Mouse (Mus musculus) erythroid progenitor cell, adult 5-6 weeks (primary cell): ENCODE measurements around the gene Mreg. TPM values are rescaled to one million over a fixed set of nuclear protein-coding genes. Genes with fewer than 3 reads are reported as not detected.

Source experiments
- ATAC-seq: replicated peaks from 2 replicates; pipeline ENCODE4 v1.8.0; 2016; ENCODE audit warnings: moderate number of reproducible peaks, mild to moderate bottlenecking, moderate TSS enrichment, inconsistent platforms; ENCODE audit not compliant: poor library complexity, low FRiP score, severe bottlenecking
- total RNA-seq, 2 experiments: library from RNA; stranded (forward) in 1 of 2; stranded (reverse) in 1 of 2; fragments of 150-400 nt in 1 of 2; fragments of 186-747, 209-891 nt in 1 of 2; gene quantifications; 2 replicates each; pipeline versions ENCODE4 v1.2.3 to v1.2.4; 2015 to 2017; ENCODE audit warnings: low replicate concordance in 2 of 2

The Mreg gene
- total RNA-seq, 2 experiments from 2014 or later, result not detected

- no peak for ATAC-seq
Observed at GRCm38 (mm10) chr1:72145041-72145440, 67.1 kb downstream of the Mreg start.

GRCm38 (mm10) chr1:72144426-72144825 lies 67.7 kb downstream of the Mreg start:
- ATAC-seq, result no peak

GRCm38 (mm10) chr1:72141893-72142480 lies 70.1 kb downstream of the Mreg start:
- no peak for ATAC-seq

- no peak for ATAC-seq
Observed at GRCm38 (mm10) chr1:72136101-72136500, 76.0 kb downstream of the Mreg start.

- no peak for ATAC-seq
Observed at GRCm38 (mm10) chr1:72134534-72134933, 77.6 kb downstream of the Mreg start.

- no peak for ATAC-seq
Observed at GRCm38 (mm10) chr1:72123434-72124297, 88.4 kb downstream of the Mreg start.

- ATAC-seq, result no peak
Observed at GRCm38 (mm10) chr1:72121608-72122185, 90.4 kb downstream of the Mreg start.

GRCm38 (mm10) chr1:72119981-72120380 lies 92.1 kb downstream of the Mreg start:
- ATAC-seq, result no peak

GRCm38 (mm10) chr1:72114206-72114605 lies 97.9 kb downstream of the Mreg start:
- ATAC-seq, result no peak

Other genes starting within 250 kb of the Mreg start
- 1.7 TPM in 1 of 2 replicates, not detected in the other for gene Pecr, start 72.0 kb upstream of the Mreg start, total RNA-seq (2015; ENCODE audit: low replicate concordance)
- 1.4 TPM in 1 of 2 replicates, not detected in the other for gene Pecr, start 72.0 kb upstream of the Mreg start, total RNA-seq (2017; ENCODE audit: low replicate concordance)
- not detected in 2 replicates for gene Tmem169, start 72.1 kb upstream of the Mreg start, total RNA-seq (2015; ENCODE audit: low replicate concordance)
- not detected in 2 replicates for gene Tmem169, start 72.1 kb upstream of the Mreg start, total RNA-seq (2017; ENCODE audit: low replicate concordance)
- gene Xrcc5, start 95.1 kb upstream of the Mreg start, total RNA-seq (2015; ENCODE audit: low replicate concordance), result 2.1 and 7.9 TPM in 2 replicates
- gene Xrcc5, start 95.1 kb upstream of the Mreg start, total RNA-seq (2017; ENCODE audit: low replicate concordance), result 3.1 and 5.9 TPM in 2 replicates